Mouse (Mus musculus): Measurements from ENCODE around the gene Tspan32. TPM values are rescaled to one million over a fixed set of nuclear protein-coding genes. Genes with fewer than 3 reads are reported as not detected.

Gene Tspan32
- total RNA-seq, 2 experiments from 2014 or later: 0.28 to 0.46 TPM

DNA sequence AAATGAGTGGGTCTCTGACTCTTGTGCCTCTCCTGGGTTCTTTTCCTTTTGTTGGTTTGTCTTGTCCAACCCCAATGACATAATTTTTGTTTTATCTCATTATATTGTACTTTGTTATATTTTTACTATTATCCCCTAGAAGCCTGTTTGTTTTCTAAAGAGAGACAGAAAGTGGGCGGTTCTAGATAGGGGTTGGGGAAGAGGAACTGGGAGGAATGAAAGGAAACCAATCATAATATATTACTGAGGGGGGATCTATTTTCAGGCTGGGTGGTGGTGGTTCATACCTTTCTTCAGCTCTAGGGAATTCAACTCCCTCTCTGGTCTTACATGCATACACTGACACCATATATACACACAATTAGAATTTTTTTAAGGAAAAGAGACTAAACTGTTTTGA lies 19.4 kb downstream of the Tspan32 start:
- DNase-seq: no peak
- intact Hi-C loops (cut with DNase I): no loop called here

DNA sequence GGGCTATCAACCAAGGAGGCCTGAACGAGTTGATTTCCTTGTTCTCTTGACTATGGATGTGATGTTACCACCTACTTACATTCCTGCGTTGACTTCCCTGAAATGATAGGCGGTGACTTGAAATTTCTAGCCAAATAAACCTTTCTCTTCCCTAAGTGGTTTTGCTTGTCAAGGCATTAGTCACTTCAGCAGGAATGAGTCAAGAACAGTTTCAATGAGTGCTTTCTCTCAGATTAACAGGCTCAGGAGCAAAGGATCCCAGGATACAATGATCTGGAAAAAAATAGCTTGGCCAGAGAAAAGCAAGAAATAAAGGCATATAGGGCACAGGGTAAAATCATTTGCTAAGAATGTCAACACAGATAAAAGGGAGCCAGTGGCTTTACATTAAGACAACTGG lies 20.6 kb downstream of the Tspan32 start:
- no peak for DNase-seq
- intact Hi-C loops (cut with DNase I): no loop called here

DNA sequence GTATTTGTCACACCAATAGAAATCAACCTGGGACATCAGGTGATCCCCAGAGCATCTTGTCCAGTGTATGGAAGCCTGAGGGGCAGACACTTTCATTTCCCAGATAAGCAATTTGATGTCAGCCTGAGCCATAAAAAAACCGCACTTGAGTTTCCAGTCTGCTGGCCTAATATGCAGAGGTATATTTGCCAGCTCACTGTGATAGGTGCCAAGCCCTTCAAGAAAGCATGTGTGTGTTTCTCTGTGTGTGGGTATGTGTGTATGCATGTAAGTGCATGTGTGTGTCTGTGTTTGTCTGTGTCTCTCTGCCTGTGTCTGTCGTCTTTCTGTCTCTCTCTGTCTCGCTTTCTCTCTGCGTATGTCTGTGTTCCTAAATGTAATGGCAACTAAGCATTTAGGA lies 22.4 kb downstream of the Tspan32 start:
- intact Hi-C loops (cut with DNase I): no loop called here
- no peak for DNase-seq

DNA sequence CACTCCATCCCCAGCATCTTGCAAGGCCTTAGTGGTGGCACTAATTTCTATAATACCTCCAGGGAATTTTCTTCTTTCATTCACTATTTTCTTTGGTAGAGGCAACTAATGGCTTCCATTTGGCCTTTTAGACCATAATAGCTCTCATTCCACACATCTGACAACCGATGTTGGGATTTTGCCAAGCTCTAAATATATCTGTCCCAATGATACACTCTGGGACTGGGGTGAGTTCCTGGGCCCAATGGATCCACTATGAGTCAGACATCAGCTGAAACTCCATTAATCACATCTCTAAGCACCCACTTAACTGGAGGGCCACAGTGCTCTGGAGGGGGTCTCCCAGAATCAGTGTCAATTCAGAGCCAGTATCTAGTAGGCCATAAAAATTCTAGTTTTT lies 27.0 kb downstream of the Tspan32 start:
- DNase-seq: no peak
- intact Hi-C loops (cut with DNase I): no loop called here

DNA sequence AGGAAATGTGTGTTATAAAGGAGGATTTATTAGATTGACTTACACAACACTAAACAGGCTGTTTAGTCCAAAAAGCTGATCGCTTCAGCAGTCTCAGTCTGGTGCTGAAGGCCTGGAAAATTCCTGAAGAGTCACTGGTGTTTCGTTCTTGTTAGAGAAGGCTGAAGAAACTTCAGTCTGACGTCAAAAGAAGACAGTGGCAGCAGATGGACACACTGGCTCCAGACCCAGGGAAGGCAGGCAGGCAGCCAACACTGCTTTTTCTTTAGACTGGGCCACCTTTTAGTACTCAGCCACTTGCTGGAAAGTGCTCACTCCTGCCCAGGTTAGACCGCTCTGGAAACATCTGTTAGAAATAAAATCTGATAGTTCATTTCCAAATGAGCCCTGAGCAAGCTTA lies 28.7 kb downstream of the Tspan32 start:
- no peak for DNase-seq
- intact Hi-C loops (cut with DNase I): no loop called here

DNA sequence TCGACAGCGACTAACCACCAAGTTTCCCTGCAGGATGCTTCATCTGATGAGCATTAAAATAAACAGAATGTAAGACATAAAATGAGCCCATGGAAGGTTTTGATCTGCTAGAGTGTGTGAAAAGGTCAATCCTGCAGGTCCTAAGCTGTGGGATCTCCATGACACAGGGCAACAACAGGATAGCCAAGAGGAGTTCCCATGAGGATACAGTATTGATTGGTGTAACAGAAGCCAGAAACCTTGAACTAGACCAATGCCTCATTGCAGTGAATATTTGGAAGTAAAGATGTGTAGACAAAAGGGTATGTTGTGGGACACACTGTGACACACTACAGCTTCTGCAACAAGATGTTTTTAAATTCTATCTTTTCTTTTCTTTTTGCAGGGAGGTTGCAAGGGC lies 29.3 kb downstream of the Tspan32 start:
- DNase-seq: no peak
- intact Hi-C loops (cut with DNase I): no loop called here

DNA sequence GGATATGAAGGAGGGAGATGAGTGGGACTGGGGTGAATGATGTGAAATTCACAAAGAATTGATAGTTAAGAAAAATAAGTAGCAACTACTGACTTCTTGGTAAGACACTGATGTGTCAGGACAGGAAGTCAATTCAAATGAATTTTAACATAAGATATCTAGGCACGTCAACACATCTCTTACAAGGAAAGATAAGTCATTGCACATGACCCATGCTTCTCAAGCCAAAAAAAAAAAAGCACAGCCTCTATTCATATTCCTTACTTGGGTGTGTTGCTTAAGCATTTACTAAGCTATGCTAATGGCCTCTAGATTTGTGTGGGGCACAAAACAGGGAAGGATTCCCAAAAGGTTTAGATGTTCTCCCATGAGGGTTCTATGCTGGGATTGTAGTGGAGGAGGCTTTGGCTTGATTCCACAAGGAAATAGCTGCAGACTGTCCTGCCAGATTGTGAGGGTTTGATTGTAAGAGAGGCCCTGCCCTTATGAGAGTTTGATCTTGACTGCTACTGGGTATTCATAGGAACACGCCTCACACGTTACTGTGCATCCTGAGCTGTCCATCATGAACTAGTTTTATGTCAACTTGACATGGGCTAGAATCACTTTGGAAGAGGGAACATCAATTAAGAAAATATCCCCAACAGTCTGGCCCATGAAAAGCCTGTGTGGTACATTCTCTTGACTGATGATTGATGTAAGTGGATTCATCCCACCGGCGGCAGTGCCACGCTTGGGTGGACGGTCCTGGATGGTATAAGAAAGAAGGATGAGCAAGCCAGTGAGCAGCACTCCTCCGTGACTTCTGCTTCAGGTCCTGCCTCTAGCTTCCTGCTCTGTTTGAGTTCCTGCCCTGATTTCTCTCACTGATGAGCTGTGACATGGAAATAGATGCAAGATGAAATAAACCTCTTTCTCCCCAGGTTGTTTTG lies 29.9 kb downstream of the Tspan32 start:
- intact Hi-C loops (cut with DNase I): no loop called here
- no peak for DNase-seq

DNA sequence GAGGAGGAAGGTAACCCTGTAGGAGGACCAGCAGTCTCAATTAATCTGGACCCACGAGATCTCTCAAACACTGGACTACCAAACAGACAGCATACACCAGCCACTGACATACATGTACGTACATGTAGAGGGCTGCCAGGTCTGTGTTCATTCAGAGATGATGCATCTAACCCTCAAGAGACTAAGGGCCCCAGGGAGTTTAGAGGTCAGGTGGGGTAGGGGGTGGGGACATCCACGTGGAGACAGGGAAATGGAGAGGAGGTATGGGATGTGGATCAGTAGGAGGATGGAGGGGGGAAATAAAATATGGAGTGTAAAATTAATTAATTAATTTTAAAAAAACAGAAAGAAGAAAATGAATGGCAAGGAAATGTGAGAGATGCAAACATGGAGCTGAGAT lies 31.9 kb downstream of the Tspan32 start:
- intact Hi-C loops (cut with DNase I): no loop called here
- DNase-seq: no peak

DNA sequence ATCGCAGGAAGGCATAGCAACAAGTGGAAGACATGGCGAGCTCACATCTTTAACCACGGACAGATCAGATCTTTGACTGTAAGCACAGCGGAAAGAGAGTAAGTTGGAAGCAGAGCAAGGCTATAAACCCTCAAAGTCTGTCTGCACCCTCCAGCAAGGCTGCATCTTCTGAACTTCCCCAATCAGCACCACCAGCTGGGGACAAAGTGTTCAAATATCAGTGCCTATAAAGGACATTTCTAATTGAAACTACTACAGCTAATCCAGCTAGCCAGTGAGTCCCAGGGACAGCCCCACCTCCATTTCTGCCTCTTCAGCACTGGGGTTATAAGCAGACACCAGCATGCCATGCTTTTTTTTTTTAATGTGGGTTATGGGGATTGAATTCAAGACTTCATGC lies 32.5 kb downstream of the Tspan32 start:
- intact Hi-C loops (cut with DNase I): no loop called here
- DNase-seq: no peak

DNA sequence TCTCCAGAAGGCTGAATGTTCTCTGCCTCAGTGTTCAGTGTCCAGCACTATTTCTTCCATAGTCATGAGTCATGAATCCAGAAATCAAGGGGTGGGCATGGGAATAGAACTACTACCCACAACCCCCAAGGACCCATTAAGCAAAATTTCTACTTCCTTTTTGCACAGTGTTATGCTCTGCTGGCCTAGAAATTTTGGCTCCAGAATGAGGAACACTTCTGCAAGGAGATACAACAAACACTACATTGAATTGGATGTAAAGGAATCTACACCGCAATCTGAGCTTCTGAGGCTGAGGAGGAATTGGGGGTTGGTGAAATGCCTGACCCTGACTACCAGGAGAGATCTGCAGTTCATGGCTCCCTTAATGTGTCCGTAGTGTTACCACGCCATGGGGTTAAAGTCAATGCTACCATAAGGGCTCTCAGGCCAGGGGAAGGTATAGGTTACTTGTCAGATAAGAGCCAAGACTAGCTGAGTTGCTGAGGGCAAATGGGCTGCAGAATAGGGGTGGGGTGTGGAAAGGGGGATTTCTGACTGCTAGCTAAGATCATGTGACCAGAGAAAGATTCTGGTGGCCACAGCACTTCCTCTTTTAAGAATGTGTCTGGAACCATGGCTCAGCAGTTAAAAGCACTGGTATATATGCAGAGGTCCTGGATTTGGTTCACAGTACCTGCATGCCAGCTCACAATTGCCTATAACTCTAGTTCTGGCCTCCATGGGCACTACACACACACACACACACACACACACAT lies 33.5 kb downstream of the Tspan32 start:
- intact Hi-C loops (cut with DNase I): no loop called here
- no peak for DNase-seq

DNA sequence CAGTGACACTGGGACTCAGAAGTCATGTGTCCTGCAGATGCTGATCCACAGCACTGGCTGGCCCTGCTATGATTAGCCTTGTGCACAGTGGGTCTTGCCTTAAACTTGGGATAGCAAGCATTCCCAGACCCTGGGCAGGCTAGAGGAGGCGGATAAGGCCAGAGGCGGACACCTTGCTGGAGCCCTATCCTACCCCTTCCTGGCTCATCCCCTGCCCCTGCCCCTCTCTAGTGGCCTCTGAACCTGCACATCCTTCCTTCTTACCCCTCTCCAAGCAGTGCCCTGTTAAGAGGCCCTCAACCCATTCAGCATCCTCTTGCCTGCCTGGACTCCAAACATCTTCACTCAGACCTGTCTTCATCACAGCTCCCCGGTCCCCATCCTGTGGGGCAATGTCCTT lies 35.7 kb downstream of the Tspan32 start:
- intact Hi-C loops (cut with DNase I): no loop called here
- no peak for DNase-seq

DNA sequence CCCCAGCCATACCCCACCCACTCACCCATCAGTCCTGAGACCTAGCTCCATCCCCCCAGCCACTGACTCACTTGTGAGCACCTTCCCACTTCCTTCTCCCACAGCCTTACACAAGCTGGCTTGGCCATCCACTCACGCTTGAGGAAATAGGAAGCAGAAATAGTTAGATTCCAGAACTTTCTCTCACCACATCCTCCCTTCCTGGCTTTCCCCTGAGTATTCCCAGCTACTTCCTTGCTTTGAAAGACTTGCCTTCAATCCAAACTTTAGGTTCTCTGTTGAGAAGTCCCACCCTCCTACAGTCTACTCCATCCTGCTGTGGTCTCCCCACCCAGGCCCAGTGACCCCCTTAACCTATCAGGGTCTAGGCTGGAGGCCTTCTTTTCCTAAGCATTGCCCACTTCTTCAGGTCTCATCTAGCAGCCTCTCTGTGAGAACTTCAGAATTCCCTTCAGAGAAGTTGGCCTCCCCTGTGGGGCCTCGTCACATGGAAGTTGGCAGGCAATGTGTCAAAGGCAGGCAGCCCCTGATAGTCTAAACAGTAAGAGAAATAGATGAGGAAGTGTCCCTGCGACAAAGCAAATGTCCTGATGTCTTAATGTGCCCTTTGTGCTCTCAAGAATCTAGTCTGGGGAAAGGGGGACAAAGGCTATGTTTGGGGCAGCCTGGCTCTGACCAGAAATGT lies 36.4 kb downstream of the Tspan32 start:
- DNase-seq: peak in 1 of 2 experiments; percentile 46
- intact Hi-C loops (cut with DNase I): no loop called here

DNA sequence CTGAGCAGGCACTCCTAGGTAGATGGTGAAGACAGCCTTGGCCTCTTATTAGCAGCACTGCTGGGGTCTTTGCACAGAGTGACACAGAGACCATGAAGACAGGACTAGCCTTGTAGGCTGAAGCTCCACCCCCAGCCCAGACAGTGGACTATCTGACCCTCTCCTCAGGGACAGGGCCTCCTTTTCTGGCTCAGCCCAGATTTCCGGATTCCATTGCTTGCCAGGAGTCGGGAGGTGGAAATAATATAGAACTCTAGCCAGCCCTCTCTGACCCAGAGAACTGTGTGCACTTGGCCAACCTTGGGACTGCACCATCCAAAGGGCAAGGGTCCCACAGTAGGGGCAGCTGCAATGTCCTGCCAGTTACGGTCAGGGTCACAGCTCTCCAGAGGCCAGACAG lies 37.2 kb downstream of the Tspan32 start:
- intact Hi-C loops (cut with DNase I): loop anchor here (2.0 kb wide), 2 partner anchors 17 to 33 kb away; no protein-coding TSS in a partner anchor
- DNase-seq: peak; percentile 75 to 76

DNA sequence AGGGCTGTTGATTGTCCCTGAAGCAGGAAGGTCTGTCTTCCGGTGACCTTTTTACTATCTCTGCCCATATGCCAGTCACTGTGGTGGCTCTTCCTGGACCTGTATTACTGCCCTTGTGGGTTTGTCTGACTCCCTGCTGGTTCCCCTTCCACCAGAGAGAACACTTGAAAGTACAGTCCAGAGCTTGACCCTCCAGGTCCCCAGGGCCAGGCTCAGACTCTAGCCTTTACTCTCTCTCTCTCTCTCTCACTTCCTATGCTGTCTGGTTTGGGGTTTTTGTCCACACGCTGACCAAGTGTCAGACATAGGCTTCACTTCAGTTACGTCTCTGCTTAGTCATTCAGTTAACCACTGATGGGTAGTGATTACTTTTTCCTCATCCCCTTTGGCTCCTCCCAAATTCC lies 38.1 kb downstream of the Tspan32 start:
- DNase-seq: no peak
- intact Hi-C loops (cut with DNase I): loop anchor here (2.0 kb wide), 2 partner anchors 16 to 34 kb away; no protein-coding TSS in a partner anchor

DNA sequence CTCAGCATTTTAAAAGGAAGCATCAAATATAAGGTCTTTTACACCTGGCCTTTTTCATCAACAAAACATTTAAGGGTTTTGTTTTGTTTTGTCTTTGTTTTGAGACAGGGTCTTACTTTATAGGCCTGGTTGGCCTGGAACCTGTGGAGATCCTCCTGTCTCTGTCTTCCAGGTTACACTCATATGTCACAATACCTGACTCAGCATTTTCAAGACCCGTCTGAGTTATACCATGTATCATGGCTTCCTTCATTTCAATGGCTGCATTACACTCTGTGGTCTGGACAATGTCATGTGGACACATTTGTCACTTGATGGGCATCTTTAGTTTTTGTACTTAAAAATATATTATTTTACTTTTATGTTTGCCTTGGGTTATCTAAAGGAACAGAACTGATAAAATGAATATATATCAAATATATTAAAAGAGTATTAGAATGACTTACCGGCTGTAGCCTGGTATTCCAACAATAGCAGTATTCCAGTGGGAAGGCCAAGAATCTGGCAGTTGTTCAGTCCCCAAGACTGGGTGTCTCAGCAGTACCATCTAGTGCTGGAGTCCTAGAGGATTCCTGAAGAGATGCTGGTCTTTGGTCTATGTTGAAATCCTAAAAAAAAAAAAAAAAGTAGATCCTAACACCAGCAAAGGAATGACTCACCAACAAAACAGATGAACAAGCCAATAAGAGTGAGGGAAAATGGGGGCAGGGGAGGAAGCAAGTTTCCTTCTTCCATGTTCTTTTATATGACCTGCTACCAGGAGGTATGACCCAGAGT lies 39.4 kb downstream of the Tspan32 start:
- DNase-seq: no peak
- intact Hi-C loops (cut with DNase I): no loop called here

DNA sequence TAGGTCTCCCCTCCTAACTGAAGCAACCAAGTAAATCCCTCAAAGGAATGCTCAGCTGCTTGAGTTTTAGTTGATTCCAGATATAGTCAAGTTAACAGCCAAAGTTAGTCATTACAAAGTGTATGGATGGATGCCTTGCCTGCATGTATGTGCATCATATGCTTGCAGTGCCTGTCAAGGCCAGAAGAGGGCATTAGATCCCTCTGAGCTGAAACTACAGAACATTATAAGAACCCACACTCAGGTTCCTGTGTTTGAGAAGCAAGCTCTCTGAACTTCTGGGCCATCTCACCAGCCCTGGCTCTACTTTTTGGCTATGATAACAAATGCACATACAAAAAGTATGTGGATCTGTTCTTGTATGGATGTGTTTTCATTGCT lies 40.0 kb downstream of the Tspan32 start:
- intact Hi-C loops (cut with DNase I): no loop called here
- DNase-seq: no peak

DNA sequence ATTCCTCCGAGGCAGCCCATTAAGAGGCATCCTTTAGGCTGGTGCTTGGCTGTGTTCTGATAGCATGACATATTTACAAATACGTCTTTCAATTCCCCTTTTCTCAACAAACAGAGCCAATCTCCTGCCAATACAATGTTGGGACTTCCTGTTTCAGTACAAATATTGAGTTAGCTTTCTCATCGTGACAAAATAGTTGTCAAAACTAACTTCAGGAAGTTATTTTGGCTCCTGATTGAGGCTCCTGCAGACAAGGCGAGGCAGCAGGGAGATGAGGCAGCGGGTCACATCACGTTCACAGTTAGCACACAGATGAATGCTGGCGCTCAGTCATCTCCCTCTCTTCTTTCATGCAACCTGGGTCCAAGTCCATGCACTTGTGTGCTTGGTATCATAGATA lies 41.5 kb downstream of the Tspan32 start:
- DNase-seq: no peak
- intact Hi-C loops (cut with DNase I): no loop called here

DNA sequence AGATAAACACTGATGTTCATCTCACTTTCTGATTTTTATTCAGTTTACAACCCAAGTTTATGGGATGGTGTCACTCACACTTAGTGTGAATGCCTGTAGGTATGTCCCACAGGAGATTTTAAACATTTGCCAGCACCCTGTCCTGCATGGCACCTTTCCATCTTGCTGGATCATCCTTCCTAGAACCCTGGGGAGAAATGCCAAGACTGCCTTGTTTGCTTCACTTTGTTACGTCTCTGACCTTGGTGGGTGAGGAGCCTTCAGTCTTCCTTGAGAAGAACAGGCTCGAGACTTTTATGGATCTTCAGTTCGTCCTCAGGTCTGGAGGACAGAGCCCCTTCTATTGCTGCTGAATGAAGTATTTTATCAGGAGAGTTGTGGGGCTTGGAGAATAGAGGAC lies 44.5 kb downstream of the Tspan32 start:
- intact Hi-C loops (cut with DNase I): no loop called here
- DNase-seq: no peak

DNA sequence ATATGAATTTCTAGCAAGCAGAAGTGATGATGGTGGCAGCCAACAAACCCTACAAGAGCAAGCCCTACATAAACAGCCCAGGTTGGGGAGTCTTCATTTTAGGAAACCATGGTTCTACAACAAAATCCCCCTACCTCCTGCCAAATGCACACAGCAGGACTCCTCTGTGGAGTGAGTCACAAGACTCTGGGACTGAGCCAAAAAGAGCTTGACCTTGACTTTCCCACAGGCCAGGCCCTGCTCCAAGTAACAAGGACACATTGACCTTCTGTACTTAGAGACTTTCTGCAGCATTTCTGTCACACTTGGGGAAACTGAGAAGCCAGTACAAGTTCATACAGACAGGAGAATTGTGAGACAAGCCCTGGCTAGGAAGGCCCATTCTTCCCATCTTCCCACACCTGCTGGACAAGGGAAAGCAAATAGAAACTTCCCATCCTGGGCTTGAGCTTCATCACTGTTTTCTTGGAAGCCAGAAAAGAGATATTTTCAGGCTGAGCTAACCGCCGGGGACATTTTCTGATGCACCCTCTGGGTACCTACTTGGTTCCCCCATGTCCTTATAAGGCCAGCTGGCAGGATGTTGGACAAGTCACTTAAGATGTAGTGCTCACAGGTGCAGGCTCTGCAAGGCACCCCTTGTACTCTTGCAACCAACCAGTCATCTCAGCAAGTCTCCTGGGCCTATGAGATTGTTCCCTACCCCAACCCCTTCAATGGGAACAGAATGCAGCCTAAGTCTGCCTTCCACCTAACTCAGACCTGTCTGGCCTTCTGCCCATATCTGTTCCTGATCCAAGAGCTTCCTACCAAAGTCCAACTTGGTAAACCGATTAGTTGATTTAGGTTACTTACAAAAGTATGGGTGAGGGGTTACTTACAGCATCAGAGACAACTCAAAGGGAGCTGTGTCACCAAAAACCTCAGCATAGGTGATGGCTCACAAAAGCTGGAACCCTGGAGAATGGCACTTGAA lies 45.3 kb downstream of the Tspan32 start:
- DNase-seq: peak; percentile 59 to 74
- intact Hi-C loops (cut with DNase I): no loop called here
